Mouse (Mus musculus) erythroblast, embryonic 14.5 days (primary cell): ENCODE data around the gene Zfp882.

Experiments used
- GATA1 ChIP-seq: IDR thresholded peaks from 2 replicates; pipeline ENCODE4 v1.6.1; 2012; ENCODE audit warnings: low read length, inconsistent platforms, mixed read lengths
- TAL1 ChIP-seq: IDR thresholded peaks from 3 replicates; pipeline ENCODE4 v1.6.1; 2012; ENCODE audit warnings: low read length, inconsistent platforms, mixed read lengths

DNA sequence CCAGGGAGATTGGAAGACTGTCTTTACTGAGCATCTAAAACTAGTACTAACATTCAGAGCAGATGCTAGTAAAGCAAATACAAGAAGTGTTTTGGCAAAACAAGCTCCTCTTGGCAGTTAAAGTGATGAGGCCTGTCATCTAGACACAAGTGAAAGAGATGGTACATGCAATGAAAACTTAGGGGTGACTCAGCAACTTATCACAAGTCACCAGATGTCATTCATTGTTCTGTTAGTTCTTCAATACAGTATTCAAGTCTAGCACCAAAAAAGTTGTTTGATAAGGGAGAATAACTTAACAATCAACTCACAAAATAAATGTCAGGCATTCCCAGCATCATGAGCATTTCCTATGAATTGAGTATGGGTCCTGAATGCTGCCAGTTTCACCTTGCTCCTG, 19.4 kb downstream of the Zfp882 start:
- no peak for TF ChIP-seq GATA1
- no peak for TF ChIP-seq TAL1
